Comparison of ENCODE assay signal across 8 mouse cellular contexts in genomic region chr8:70754871-70755660, GRCm38 (mm10). TPM values are rescaled to one million over a fixed set of nuclear protein-coding genes. Genes with fewer than 3 reads are reported as not detected.
A peak's percentile ranks its signal among the peaks of the same experiment; 100 is the strongest.
DNase-seq lines count a peak whose midpoint lies in the region; ATAC-seq and TF ChIP-seq lines count a peak whose summit lies in the region.

No protein-coding gene starts in this region.

- peaks cover 17% of the 10 kb centered on the region; the same call in 1 of the 2 replicates for H3K36me3 ChIP-seq in kidney, embryonic 16.5 days (ENCODE audit: insufficient read depth, low read length)
- H3K36me3 ChIP-seq in liver, embryonic 12.5 days = peaks cover 29% of the 10 kb centered on the region

- no peak; the same call in 1 of the 2 replicates for TF ChIP-seq CTCF in cerebellum, adult 2 months (IDR thresholded peaks at IDR 0.05; ENCODE audit: borderline replicate concordance, insufficient read depth, low read depth, low read length)
- 0 out of 2 replicates have a peak, but pooled peaks have one; percentile 12 for TF ChIP-seq CTCF in olfactory bulb, adult 2 months (IDR thresholded peaks at IDR 0.05; ENCODE audit: insufficient read depth, low read depth, low read length)

- peak; percentile 22 for TF ChIP-seq POLR2A in cerebellum, adult 2 months (IDR thresholded peaks at IDR 0.05; ENCODE audit: borderline replicate concordance, insufficient read depth, low read length)
- TF ChIP-seq POLR2A in olfactory bulb, adult 2 months (IDR thresholded peaks at IDR 0.05; ENCODE audit: insufficient read depth, low read depth, low read length) = no peak

- no peaks in the 10 kb centered on the region for H3K27me3 ChIP-seq in cerebellum, adult 2 months (ENCODE audit: control insufficient read depth, insufficient read depth, low read length)
- no peaks in the 10 kb centered on the region for H3K27me3 ChIP-seq in kidney, embryonic 16.5 days (ENCODE audit: insufficient read depth, low read length)
- peaks cover 5% of the 10 kb centered on the region for H3K27me3 ChIP-seq in liver, embryonic 12.5 days (replicated peaks)

- H3K4me3 ChIP-seq in cerebellum, adult 2 months (replicated peaks; ENCODE audit: insufficient read depth, low read depth, low read length) = peak overlapping the region; percentile 69
- peak overlapping the region; percentile 72 for H3K4me3 ChIP-seq in kidney, embryonic 16.5 days (ENCODE audit: low read length)
- H3K4me3 ChIP-seq in liver, embryonic 12.5 days = peak overlapping the region; percentile 73
- peak overlapping the region; percentile 92 for H3K4me3 ChIP-seq in olfactory bulb, adult 2 months (ENCODE audit: insufficient read depth, low read depth, low read length)

- DNase-seq in 3134 (ENCODE audit: extremely low read depth, insufficient read length, low spot score) = peak; percentile 81
- peak; percentile 84 to 88 for DNase-seq in cerebellum, adult 2 months
- DNase-seq in frontal cortex, postnatal 25 days (ENCODE audit: low spot score in 2 of 2) = peak; percentile 63 to 71
- DNase-seq in spleen, postnatal 14 days (ENCODE audit: low spot score in 2 of 2) = no peak

- WGBS in cerebellum, adult 2 months = 5% methylated on average over 50 of the region's 50 CpGs
- 15% methylated on average over 49 of the region's 50 CpGs for WGBS in kidney, embryonic 16.5 days
- WGBS in liver, embryonic 12.5 days (ENCODE audit: insufficient replicate concordance) = 19% methylated on average over 50 of the region's 50 CpGs
- 4% methylated on average over 50 of the region's 50 CpGs for WGBS in olfactory bulb, adult 2 months

- no peaks in the 10 kb centered on the region for H3K9me3 ChIP-seq in kidney, embryonic 16.5 days (ENCODE audit: low read length)
- no peaks in the 10 kb centered on the region for H3K9me3 ChIP-seq in liver, embryonic 12.5 days (replicated peaks)

- peak overlapping the region; percentile 91 for H3K27ac ChIP-seq in cerebellum, adult 2 months (ENCODE audit: insufficient read depth, low read length)
- H3K27ac ChIP-seq in kidney, embryonic 16.5 days (ENCODE audit: low read length) = peak overlapping the region; percentile 57
- H3K27ac ChIP-seq in liver, embryonic 12.5 days = peak overlapping the region; percentile 61
- peak overlapping the region; percentile 99 for H3K27ac ChIP-seq in olfactory bulb, adult 2 months (ENCODE audit: insufficient read depth, low read depth, low read length)

- peak overlapping the region; percentile 98 for H3K4me2 ChIP-seq in kidney, embryonic 16.5 days (replicated peaks; ENCODE audit: low read depth, low read length)
- peak overlapping the region; percentile 97 for H3K4me2 ChIP-seq in liver, embryonic 12.5 days

- peak; percentile 12 for ATAC-seq in CD4-positive, CD25-positive, alpha-beta regulatory T cell, adult 4 months
- ATAC-seq in kidney, embryonic 16.5 days (ENCODE audit: low FRiP score, low TSS enrichment) = peak; percentile 28
- ATAC-seq in liver, embryonic 12.5 days = peak; percentile 11; the same call in 1 of the 2 replicates

- peaks cover 32% of the 10 kb centered on the region for H3K4me1 ChIP-seq in cerebellum, adult 2 months (ENCODE audit: control insufficient read depth, insufficient read depth, low read length)
- peaks cover 50% of the 10 kb centered on the region for H3K4me1 ChIP-seq in kidney, embryonic 16.5 days (ENCODE audit: insufficient read depth, low read length)
- H3K4me1 ChIP-seq in liver, embryonic 12.5 days = peaks cover 65% of the 10 kb centered on the region
- peaks cover 50% of the 10 kb centered on the region for H3K4me1 ChIP-seq in olfactory bulb, adult 2 months (ENCODE audit: control insufficient read depth, insufficient read depth, low read length)

- H3K9ac ChIP-seq in kidney, embryonic 16.5 days (replicated peaks; ENCODE audit: low read length) = peak overlapping the region; percentile 76
- H3K9ac ChIP-seq in liver, embryonic 12.5 days = peak overlapping the region; percentile 78

RNA-seq across cellular contexts. Expression of gene Rab3a, which starts 0.6 kb away (rescaled TPM):
- 1 to 10 TPM; 7.5 to 9.6 TPM for polyA plus RNA-seq in CD4-positive, CD25-positive, alpha-beta regulatory T cell, adult 4 months (2017; shearing (Covaris generic))
- polyA plus RNA-seq in cerebellum, adult 2 months (2012; rRNA removed) = 1,156 and 1,176 TPM in 2 replicates
- 20.9 and 22.0 TPM in 2 replicates for polyA plus RNA-seq in kidney, embryonic 16.5 days (2015; fragmentation: Nextera tagmentation; extraction: Ambion mirVana)
- 3.3 and 3.9 TPM in 2 replicates for polyA plus RNA-seq in liver, embryonic 12.5 days (2016; fragmentation: Nextera tagmentation; extraction: Ambion mirVana)
- polyA plus RNA-seq in olfactory bulb, adult 2 months (2012; ENCODE audit: insufficient read depth, insufficient read length, low replicate concordance, missing spikeins) = 431 and 581 TPM in 2 replicates

RNA-seq across cellular contexts. Expression of gene Mpv17l2, which starts 5.7 kb away (rescaled TPM):
- polyA plus RNA-seq in CD4-positive, CD25-positive, alpha-beta regulatory T cell, adult 4 months (2017; shearing (Covaris generic)) = 10 to 100 TPM; 30.2 to 39.2 TPM
- polyA plus RNA-seq in cerebellum, adult 2 months (2012; rRNA removed) = 81.1 and 83.4 TPM in 2 replicates
- polyA plus RNA-seq in kidney, embryonic 16.5 days (2015; fragmentation: Nextera tagmentation; extraction: Ambion mirVana) = 57.0 and 60.4 TPM in 2 replicates
- 52.2 and 52.7 TPM in 2 replicates for polyA plus RNA-seq in liver, embryonic 12.5 days (2016; fragmentation: Nextera tagmentation; extraction: Ambion mirVana)
- not detected in 2 replicates for polyA plus RNA-seq in olfactory bulb, adult 2 months (2012; ENCODE audit: insufficient read depth, insufficient read length, low replicate concordance, missing spikeins)

RNA-seq across cellular contexts. Expression of gene Pik3r2, which starts 21.4 kb away (rescaled TPM):
- polyA plus RNA-seq in CD4-positive, CD25-positive, alpha-beta regulatory T cell, adult 4 months (2017; shearing (Covaris generic)) = 1 to 10 TPM; 4.3 to 4.5 TPM
- polyA plus RNA-seq in cerebellum, adult 2 months (2012; rRNA removed) = 150 and 158 TPM in 2 replicates
- polyA plus RNA-seq in kidney, embryonic 16.5 days (2015; fragmentation: Nextera tagmentation; extraction: Ambion mirVana) = 72.8 and 77.3 TPM in 2 replicates
- polyA plus RNA-seq in liver, embryonic 12.5 days (2016; fragmentation: Nextera tagmentation; extraction: Ambion mirVana) = 23.3 and 27.3 TPM in 2 replicates
- polyA plus RNA-seq in olfactory bulb, adult 2 months (2012; ENCODE audit: insufficient read depth, insufficient read length, low replicate concordance, missing spikeins) = not detected in 2 replicates

RNA-seq across cellular contexts. Expression of gene Pde4c, which starts 31.5 kb away (rescaled TPM):
- polyA plus RNA-seq in CD4-positive, CD25-positive, alpha-beta regulatory T cell, adult 4 months (2017; shearing (Covaris generic)) = under 1 TPM; 0.66 to 0.94 TPM
- 2.5 and 3.0 TPM in 2 replicates for polyA plus RNA-seq in cerebellum, adult 2 months (2012; rRNA removed)
- 8.8 and 11.6 TPM in 2 replicates for polyA plus RNA-seq in kidney, embryonic 16.5 days (2015; fragmentation: Nextera tagmentation; extraction: Ambion mirVana)
- 0.56 and 0.71 TPM in 2 replicates for polyA plus RNA-seq in liver, embryonic 12.5 days (2016; fragmentation: Nextera tagmentation; extraction: Ambion mirVana)
- polyA plus RNA-seq in olfactory bulb, adult 2 months (2012; ENCODE audit: insufficient read depth, insufficient read length, low replicate concordance, missing spikeins) = not detected in 2 replicates

RNA-seq across cellular contexts. Expression of gene Gm3336, which starts 36.7 kb away (rescaled TPM):
- polyA plus RNA-seq in CD4-positive, CD25-positive, alpha-beta regulatory T cell, adult 4 months (2017; shearing (Covaris generic)) = not detected
- polyA plus RNA-seq in cerebellum, adult 2 months (2012; rRNA removed) = 0.13 TPM in 1 of 2 replicates, not detected in the other
- 0.52 and 0.76 TPM in 2 replicates for polyA plus RNA-seq in kidney, embryonic 16.5 days (2015; fragmentation: Nextera tagmentation; extraction: Ambion mirVana)
- polyA plus RNA-seq in liver, embryonic 12.5 days (2016; fragmentation: Nextera tagmentation; extraction: Ambion mirVana) = not detected in 2 replicates
- polyA plus RNA-seq in olfactory bulb, adult 2 months (2012; ENCODE audit: insufficient read depth, insufficient read length, low replicate concordance, missing spikeins) = not detected in 2 replicates

Comparison
In these comparisons a context has a peak if more than half of its experiments do, and no peak if none do; other contexts are left out.
1. DNase-seq: peak in 3134 (single experiment), cerebellum, adult 2 months (2 of 2) and frontal cortex, postnatal 25 days (2 of 2); none in spleen, postnatal 14 days (0 of 2).
2. RNA of gene Rab3a, which starts 0.6 kb away (polyA plus RNA-seq): 1,156 to 1,176 TPM in cerebellum, adult 2 months and 431 to 581 TPM in olfactory bulb, adult 2 months; 20.9 to 22.0 TPM in kidney, embryonic 16.5 days, 7.5 to 9.6 TPM in CD4-positive, CD25-positive, alpha-beta regulatory T cell, adult 4 months and 3.3 to 3.9 TPM in liver, embryonic 12.5 days; every median in the first group is over 10 times any median in the second.
3. RNA of gene Mpv17l2, which starts 5.7 kb away (polyA plus RNA-seq): 81.1 to 83.4 TPM in cerebellum, adult 2 months, 57.0 to 60.4 TPM in kidney, embryonic 16.5 days, 52.2 to 52.7 TPM in liver, embryonic 12.5 days and 30.2 to 39.2 TPM in CD4-positive, CD25-positive, alpha-beta regulatory T cell, adult 4 months; not detected in olfactory bulb, adult 2 months; every median in the first group is over 10 times any median in the second.
4. Peak in every context shown above with its lines, with median percentiles within 50 percentile points of each other: ATAC-seq, H3K27ac ChIP-seq and H3K4me3 ChIP-seq.